Mouse (Mus musculus) brain, embryonic 14.5 days (tissue): ENCODE results near the gene Ctdspl.

Experiments
- CTCF ChIP-seq: fragments of 200-500 bp; IDR thresholded peaks from 2 replicates; pipeline ENCODE4 v1.5.1; 2012; ENCODE audit warnings: inconsistent platforms, mild to moderate bottlenecking, moderate library complexity, borderline replicate concordance; ENCODE audit not compliant: insufficient read depth, insufficient read length; ENCODE audit errors: extremely low read depth
- POLR2A ChIP-seq: fragments of 200-500 bp; IDR thresholded peaks from 2 replicates; pipeline ENCODE4 v1.6.1; 2012; ENCODE audit warnings: mild to moderate bottlenecking, inconsistent platforms, borderline replicate concordance; ENCODE audit not compliant: poor library complexity, insufficient read depth, insufficient read length, severe bottlenecking; ENCODE audit errors: extremely low read depth

GRCm38 (mm10) chr9:118890645-118891044 is 35.6 kb upstream of the Ctdspl start:
- TF ChIP-seq CTCF (no peak), POLR2A (no peak)
